Mouse (Mus musculus): ENCODE measurements at regions not wholly inside any gene's neighbourhood (a gene's known extent, or its start where the extent isn't known, plus 50 kb on each side); places are given as distances from the start of the nearest gene placed in this dataset.

- no peaks in the 10 kb centered on the region for H3K9me3 ChIP-seq (ENCODE audit: control insufficient read depth, low read length)
- DNase-seq (ENCODE audit: low spot score): peak; percentile 35
- H3K4me3 ChIP-seq (replicated peaks; ENCODE audit: low read length): no peak overlapping the region
- H3K27ac ChIP-seq (replicated peaks; ENCODE audit: low read depth, low read length): no peak overlapping the region
- no peaks in the 10 kb centered on the region for H3K36me3 ChIP-seq (ENCODE audit: control insufficient read depth, insufficient read depth, low read length)
- WGBS: 27% methylated on average over 3 of the region's 3 CpGs
- no peak overlapping the region for H3K9ac ChIP-seq (ENCODE audit: low read depth, low read length, severe bottlenecking)
- peak; percentile 53; the same call in 1 of the 2 replicates for ATAC-seq (ENCODE audit: low FRiP score, low read depth)
- H3K4me2 ChIP-seq (replicated peaks; ENCODE audit: low read depth, low read length, severe bottlenecking): no peak overlapping the region
- no peak for TF ChIP-seq POLR2A (IDR thresholded peaks at IDR 0.05; ENCODE audit: borderline replicate concordance, extremely low read depth, insufficient read depth, insufficient read length)
- H3K27me3 ChIP-seq (ENCODE audit: control insufficient read depth, insufficient read depth, low read length): no peaks in the 10 kb centered on the region
- no peaks in the 10 kb centered on the region for H3K4me1 ChIP-seq (ENCODE audit: control insufficient read depth, insufficient read depth, low read length)
Measured at GRCm38 (mm10) chr6:147416592-147416991, 59.0 kb upstream of the Ccdc91 start.

DNA sequence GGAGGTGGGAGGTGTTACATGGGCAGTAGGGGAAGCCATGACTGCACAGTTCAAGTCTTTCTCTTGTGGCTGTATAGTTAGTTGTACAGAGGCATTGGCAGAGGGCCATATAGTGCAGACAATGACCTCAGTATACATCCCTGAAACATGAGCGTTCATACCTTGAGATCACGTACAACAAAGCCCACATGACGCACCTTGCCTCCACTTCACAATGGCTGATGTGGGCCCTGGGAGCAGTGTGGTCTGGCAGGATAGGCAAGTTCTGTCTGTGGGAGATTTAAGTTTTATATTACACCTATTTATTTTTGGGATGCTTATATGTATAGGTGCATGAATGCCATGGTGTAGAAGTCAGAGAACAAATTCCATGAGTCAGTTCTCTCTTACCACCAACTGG, 61.9 kb upstream of the Ccdc91 start:
- no peak overlapping the region for H3K4me2 ChIP-seq (replicated peaks; ENCODE audit: low read depth, low read length, severe bottlenecking)
- H3K27me3 ChIP-seq (ENCODE audit: control insufficient read depth, insufficient read depth, low read length): no peaks in the 10 kb centered on the region
- ATAC-seq (ENCODE audit: low FRiP score, low read depth) (no peak), DNase-seq (ENCODE audit: low spot score) (no peak)
- no peak overlapping the region for H3K9ac ChIP-seq (ENCODE audit: low read depth, low read length, severe bottlenecking)
- 94% methylated on average over 3 of the region's 3 CpGs for WGBS
- H3K27ac ChIP-seq (replicated peaks; ENCODE audit: low read depth, low read length): no peak overlapping the region
- H3K4me1 ChIP-seq (ENCODE audit: control insufficient read depth, insufficient read depth, low read length): no peaks in the 10 kb centered on the region
- no peak for TF ChIP-seq POLR2A (IDR thresholded peaks at IDR 0.05; ENCODE audit: borderline replicate concordance, extremely low read depth, insufficient read depth, insufficient read length)
- no peaks in the 10 kb centered on the region for H3K9me3 ChIP-seq (ENCODE audit: control insufficient read depth, low read length)
- no peaks in the 10 kb centered on the region for H3K36me3 ChIP-seq (ENCODE audit: control insufficient read depth, insufficient read depth, low read length)
- H3K4me3 ChIP-seq (replicated peaks; ENCODE audit: low read length): no peak overlapping the region

DNA sequence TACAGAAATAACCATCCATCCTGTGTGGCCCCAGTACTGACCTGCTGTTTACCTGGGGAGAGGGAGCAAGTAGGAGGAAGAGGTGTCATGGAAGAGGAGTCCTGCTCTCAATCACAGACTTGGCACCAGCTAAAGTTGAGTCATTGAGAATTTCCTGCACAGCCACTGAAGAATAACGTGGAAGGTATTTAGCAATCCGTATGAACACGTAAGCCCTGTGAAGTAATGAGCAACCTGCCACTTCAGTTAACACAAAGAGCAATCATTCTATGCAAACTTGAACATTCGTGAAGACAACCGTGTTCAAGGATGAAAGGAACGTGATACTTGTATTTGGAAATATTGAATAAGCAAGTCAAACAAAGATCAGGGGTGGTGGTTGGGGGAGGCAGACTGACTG, 77.6 kb upstream of the Ccdc91 start:
- DNase-seq (ENCODE audit: low spot score): no peak
- Histone ChIP-seq H3K9me3 (ENCODE audit: control insufficient read depth, low read length) (no peaks in the 10 kb centered on the region), H3K27me3 (ENCODE audit: control insufficient read depth, insufficient read depth, low read length) (no peaks in the 10 kb centered on the region), H3K9ac (ENCODE audit: low read depth, low read length, severe bottlenecking) (no peak overlapping the region), H3K36me3 (ENCODE audit: control insufficient read depth, insufficient read depth, low read length) (no peaks in the 10 kb centered on the region), H3K27ac (replicated peaks; ENCODE audit: low read depth, low read length) (no peak overlapping the region), H3K4me3 (replicated peaks; ENCODE audit: low read length) (no peak overlapping the region), H3K4me2 (replicated peaks; ENCODE audit: low read depth, low read length, severe bottlenecking) (no peak overlapping the region), H3K4me1 (ENCODE audit: control insufficient read depth, insufficient read depth, low read length) (no peaks in the 10 kb centered on the region)
- no peak for TF ChIP-seq POLR2A (IDR thresholded peaks at IDR 0.05; ENCODE audit: borderline replicate concordance, extremely low read depth, insufficient read depth, insufficient read length)
- ATAC-seq (ENCODE audit: low FRiP score, low read depth): no peak
- 86% methylated on average over 6 of the region's 6 CpGs for WGBS

- H3K4me2 ChIP-seq (replicated peaks; ENCODE audit: low read depth, low read length, severe bottlenecking): no peak overlapping the region
- ATAC-seq (ENCODE audit: low FRiP score, low read depth) (no peak), DNase-seq (ENCODE audit: low spot score) (no peak)
- H3K27me3 ChIP-seq (ENCODE audit: control insufficient read depth, insufficient read depth, low read length): no peaks in the 10 kb centered on the region
- no peak overlapping the region for H3K4me3 ChIP-seq (replicated peaks; ENCODE audit: low read length)
- H3K9ac ChIP-seq (ENCODE audit: low read depth, low read length, severe bottlenecking): no peak overlapping the region
- H3K4me1 ChIP-seq (ENCODE audit: control insufficient read depth, insufficient read depth, low read length): peaks cover 8% of the 10 kb centered on the region; the same call in 1 of the 2 replicates
- H3K27ac ChIP-seq (replicated peaks; ENCODE audit: low read depth, low read length): no peak overlapping the region
- no peaks in the 10 kb centered on the region for H3K9me3 ChIP-seq (ENCODE audit: control insufficient read depth, low read length)
- WGBS: 61% methylated on average over 14 of the region's 14 CpGs
- no peaks in the 10 kb centered on the region for H3K36me3 ChIP-seq (ENCODE audit: control insufficient read depth, insufficient read depth, low read length)
- TF ChIP-seq POLR2A (IDR thresholded peaks at IDR 0.05; ENCODE audit: borderline replicate concordance, extremely low read depth, insufficient read depth, insufficient read length): no peak
Measured at GRCm38 (mm10) chr6:147391425-147392158, 84.0 kb upstream of the Ccdc91 start.

GRCm38 (mm10) chr6:147390499-147390898, 85.1 kb upstream of the Ccdc91 start:
- ATAC-seq (ENCODE audit: low FRiP score, low read depth): no peak

More at GRCm38 (mm10) chr6:147390499-147390898, 85.1 kb upstream of the Ccdc91 start:
- H3K27ac ChIP-seq (replicated peaks; ENCODE audit: low read depth, low read length): no peak overlapping the region
- no peaks in the 10 kb centered on the region for H3K36me3 ChIP-seq (ENCODE audit: control insufficient read depth, insufficient read depth, low read length)
- H3K4me3 ChIP-seq (replicated peaks; ENCODE audit: low read length): no peak overlapping the region
- H3K4me2 ChIP-seq (replicated peaks; ENCODE audit: low read depth, low read length, severe bottlenecking): no peak overlapping the region
- WGBS: 86% methylated on average over 5 of the region's 5 CpGs
- no peak for TF ChIP-seq POLR2A (IDR thresholded peaks at IDR 0.05; ENCODE audit: borderline replicate concordance, extremely low read depth, insufficient read depth, insufficient read length)
- no peak overlapping the region for H3K9ac ChIP-seq (ENCODE audit: low read depth, low read length, severe bottlenecking)
- no peak for DNase-seq (ENCODE audit: low spot score)
- H3K9me3 ChIP-seq (ENCODE audit: control insufficient read depth, low read length): no peaks in the 10 kb centered on the region
- H3K27me3 ChIP-seq (ENCODE audit: control insufficient read depth, insufficient read depth, low read length): no peaks in the 10 kb centered on the region
- H3K4me1 ChIP-seq (ENCODE audit: control insufficient read depth, insufficient read depth, low read length): peaks cover 8% of the 10 kb centered on the region; the same call in 1 of the 2 replicates
